Mouse (Mus musculus): Measurements from ENCODE around the gene Gm19935.
A peak's percentile ranks its signal among the peaks of the same experiment; 100 is the strongest.

Gene Gm19935

DNA sequence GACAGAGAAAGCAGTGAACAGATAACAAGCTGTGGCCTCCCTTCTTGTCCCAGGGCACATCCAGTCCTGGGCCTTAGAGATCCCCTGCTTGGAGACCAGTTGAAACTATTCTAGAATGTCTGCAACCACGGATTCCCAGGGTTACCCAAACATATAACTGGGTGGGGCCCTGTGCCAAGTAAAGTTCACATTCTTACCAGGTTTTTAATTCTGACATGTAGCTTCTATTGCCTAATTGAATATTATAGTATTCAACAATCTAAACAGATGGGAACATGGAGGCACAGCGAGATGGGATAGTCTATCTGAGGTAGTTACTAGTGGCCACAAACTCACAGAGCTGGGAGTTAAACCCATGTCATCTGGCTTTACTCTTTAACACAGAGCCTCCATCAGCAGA, at the start of gene Gm19935:
Gm19935 (minus strand) TSS at position 101 of the 400 bp plus-strand sequence.
- no peak for DNase-seq (ENCODE audit: inconsistent age in 2 of 2, low spot score in 1 of 2)

DNA sequence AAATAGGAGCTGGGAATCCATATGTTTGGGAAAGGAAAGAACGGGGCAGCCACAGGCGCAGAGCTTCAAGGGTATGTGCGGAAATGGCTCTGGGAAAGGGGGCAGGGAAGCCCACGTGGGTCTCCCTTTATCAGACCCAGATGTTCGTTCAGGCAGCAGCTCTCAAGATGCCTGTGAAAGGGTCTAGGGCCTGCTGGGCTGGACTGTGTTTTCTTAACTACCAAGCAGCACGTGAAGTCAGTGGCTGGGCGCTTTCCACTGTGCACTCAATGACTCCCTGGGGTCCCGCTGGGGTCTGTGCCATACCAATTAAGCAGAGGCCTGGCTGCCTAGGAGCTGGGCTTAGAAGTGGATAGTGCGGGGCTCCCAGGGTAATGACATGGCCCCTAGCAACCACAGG, 44.8 kb upstream of the Gm19935 start:
- peak in 1 of 2 experiments; percentile 59 for DNase-seq (ENCODE audit: inconsistent age in 2 of 2, low spot score in 1 of 2)

DNA sequence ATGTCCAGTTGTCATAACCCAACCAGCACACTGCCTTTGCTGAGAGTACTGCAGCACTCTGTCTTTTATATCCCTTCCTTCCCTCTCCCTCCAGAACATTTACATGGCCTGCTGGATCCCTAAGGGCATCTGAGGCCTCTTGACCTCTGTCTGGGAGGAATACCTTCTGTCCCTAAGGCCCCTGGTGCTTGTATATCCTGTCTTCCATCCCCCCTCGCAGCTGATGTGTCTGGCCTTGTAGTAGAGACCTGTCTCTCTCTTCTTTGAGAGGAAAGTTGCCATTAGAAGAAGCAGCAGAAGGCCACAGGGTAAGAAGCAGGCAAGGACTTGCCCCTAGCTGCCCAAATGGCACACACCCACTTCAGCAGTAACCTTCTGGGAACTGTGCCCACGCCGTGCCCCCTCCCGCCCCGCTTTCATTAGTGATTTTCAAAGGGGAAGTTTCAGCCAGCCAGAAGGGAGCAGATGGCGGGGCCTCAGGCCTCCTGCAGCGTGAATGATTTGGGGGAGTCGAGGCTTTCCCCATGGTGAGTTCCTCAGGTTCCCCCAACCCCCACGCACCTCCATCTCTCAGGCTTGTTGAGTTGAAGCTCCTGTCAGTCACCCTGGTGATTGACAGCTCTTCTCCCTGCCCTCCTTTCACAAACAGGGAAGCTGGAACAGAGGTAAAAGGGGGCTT, 44.2 kb upstream of the Gm19935 start:
- DNase-seq (ENCODE audit: inconsistent age in 2 of 2, low spot score in 1 of 2): peak in 1 of 2 experiments; percentile 70

DNA sequence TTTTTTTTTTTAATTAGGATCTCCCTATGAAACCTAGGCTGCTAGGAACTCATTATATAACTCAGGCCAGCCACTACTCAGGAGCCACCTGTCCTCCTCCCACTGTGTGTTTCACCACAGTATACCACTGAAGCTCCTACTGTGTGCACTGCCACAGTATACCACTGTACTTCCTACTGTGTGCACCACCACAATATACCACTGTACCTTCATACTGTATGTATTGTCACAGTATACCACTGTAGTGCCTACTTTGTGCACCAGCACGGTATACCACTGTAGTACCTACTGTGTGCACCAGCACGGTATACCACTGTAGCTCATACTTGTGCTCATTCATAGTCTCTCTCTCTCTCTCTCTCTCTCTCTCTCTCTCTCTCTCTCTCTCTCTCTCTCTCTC, 40.9 kb upstream of the Gm19935 start:
- DNase-seq (ENCODE audit: inconsistent age in 2 of 2, low spot score in 1 of 2): no peak

DNA sequence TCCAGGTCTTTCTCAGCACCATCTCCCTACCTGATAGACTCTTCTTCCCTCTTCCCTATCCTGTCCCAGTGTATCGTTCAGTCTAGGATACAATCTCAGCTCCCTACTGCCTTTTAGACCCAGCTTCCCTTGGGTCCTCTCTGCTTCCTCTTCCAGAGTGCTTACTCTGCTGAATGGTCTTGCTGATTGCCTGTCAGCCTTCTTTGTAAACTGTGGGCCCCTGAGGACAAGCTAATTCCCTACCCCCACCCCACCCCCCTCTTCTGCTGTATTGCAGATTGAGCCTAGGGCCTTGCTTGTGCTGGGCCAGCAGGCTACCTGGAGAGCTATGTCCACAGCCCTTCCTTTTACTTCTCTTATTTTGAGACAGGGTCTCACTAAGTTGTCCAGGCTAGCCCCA, 39.8 kb upstream of the Gm19935 start:
- peak in 1 of 2 experiments; percentile 31 for DNase-seq (ENCODE audit: inconsistent age in 2 of 2, low spot score in 1 of 2)

DNA sequence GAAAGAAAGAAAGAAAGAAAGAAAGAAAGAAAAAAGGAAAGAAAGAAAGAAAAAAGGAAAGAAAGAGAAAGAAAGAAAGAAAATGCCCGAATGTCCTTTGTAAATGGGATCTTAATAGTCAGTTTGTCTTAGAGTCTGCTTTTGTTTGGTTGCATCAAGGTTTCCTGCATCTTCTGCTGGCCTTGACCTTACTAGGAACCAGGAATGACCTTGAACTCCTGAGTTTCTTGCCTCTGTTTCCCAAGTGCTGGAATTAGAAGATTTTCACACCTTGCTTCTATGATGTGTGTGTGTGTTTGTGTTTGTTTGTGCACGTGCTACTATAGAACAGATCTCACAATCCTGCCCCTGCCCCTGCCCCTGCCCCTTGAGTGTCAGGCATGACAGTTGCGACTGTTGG, 39.0 kb upstream of the Gm19935 start:
- DNase-seq (ENCODE audit: inconsistent age in 2 of 2, low spot score in 1 of 2): no peak

DNA sequence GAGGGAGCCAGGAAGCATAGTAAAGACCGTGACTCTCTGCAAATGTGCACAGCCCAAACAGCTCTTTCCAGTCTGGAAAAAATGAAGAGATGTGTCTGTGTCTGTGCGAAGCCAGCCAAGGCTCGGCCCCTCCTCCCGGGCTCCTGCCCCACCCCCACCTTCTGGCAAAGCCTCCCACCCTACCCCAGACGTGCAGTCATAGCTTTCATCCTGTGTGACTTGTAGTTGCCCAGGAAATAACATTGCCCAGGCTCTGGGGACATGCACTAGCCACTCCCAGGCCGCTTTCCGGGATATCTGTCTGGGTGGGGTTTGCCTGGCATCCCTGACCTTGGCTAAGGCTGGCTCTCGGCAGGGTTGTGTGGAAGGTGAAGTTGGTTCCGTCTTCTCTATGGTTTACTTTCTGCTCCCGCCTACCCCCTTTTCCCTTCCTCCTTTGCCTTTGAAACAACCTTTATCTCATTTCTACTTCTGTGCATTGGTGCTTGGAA, 37.5 kb upstream of the Gm19935 start:
- DNase-seq (ENCODE audit: inconsistent age in 2 of 2, low spot score in 1 of 2): peak; percentile 47 to 76

DNA sequence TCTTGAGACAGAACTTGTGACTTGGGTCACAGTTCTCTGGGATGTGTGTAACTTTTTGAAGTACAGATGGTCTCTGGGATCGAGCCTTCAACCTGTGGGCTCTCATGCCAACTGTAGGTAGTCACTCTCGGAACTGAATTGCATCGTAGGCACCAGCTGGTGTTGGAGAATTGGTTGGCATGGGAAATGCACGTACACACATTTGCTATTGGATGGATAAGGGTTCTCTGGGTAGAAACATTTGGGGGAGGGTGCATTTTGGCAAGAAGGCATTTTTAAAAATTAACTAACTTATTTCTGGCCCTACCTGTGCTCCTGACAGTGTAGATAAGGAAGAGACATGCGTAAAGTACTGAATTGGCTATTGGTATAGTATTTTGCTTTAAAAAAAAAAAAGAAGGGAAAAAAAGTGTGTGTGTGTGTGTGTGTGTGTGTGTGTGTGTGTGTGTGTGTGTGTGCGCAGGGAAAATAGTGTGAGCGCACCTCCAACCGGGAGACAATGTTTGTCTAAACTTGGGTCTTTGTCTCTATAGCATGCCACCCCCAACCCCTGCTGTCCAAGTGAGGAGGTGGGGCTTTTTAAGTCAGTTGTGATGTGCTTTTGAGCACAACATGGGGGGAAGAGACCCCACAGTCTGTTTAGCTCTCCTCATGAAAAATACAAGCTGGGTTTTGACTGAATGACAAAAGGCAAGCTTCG, 36.9 kb upstream of the Gm19935 start:
- no peak for DNase-seq (ENCODE audit: inconsistent age in 2 of 2, low spot score in 1 of 2)

DNA sequence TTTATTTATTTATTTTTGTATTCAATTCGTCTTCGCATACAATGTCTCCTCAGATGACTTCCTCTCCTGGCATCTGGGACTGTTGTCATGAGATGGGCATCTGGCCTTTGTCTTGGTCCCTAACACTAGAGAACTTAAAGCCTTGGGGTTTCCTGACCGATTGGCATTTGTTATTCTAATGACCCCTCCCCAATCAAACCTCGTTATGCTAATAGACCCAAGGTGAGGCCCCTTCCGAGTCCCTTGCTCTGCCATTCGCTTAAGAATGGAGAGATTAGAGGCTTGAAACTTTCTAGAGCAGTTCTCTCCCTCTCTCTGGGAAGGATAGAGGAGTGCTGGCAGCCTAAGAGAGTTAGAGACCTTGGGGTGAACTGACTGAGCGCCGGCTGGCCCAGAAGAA, 34.4 kb upstream of the Gm19935 start:
- no peak for DNase-seq (ENCODE audit: inconsistent age in 2 of 2, low spot score in 1 of 2)

DNA sequence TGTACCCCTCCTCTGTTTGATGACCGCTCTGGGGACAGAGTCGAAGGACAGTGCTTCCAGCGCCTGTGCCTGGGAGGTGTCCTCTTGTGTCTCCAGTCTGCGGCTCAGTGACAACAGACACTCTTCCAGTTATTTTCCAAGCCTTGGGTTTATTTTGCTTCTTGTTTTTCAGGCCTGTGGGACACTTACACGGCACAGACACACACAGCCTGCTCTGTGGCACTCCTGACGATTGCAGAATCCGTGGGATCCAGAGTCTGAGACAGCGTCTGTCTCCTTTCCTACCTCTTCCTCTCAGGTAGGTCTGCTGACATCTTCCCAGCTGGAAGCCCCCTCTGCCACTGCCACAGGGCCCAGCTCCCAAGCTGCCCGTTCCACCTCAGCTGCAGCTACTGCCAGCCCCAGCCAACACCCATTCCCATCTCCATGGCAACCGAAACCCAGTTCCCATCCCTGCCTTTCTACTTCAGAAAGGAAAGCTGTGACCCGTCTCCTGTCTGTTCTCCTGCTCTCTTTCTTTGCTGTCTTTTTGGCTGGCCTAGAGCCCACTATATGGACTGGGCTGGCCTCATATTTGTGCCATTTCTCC, 32.4 kb upstream of the Gm19935 start:
- DNase-seq (ENCODE audit: inconsistent age in 2 of 2, low spot score in 1 of 2): no peak

DNA sequence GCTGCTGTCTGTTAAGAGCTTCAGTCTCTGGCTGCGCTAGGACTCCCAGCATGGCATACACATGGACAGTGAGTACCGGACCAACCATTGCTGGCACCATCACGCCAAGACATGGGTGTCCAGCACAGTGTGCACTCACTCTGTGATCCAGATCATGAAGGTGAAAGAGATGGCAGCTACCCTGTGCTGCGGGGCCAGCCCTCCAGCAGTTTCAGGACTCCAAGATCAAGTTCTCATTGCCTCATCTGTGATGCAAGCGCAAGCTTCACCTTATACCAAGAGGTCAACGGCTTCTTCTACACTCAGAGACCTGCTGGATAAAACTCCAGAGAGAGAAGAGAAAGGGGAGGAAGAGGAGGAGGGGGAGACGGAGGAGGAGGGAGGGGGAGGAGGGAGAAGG, 30.8 kb upstream of the Gm19935 start:
- DNase-seq (ENCODE audit: inconsistent age in 2 of 2, low spot score in 1 of 2): peak in 1 of 2 experiments; percentile 56

DNA sequence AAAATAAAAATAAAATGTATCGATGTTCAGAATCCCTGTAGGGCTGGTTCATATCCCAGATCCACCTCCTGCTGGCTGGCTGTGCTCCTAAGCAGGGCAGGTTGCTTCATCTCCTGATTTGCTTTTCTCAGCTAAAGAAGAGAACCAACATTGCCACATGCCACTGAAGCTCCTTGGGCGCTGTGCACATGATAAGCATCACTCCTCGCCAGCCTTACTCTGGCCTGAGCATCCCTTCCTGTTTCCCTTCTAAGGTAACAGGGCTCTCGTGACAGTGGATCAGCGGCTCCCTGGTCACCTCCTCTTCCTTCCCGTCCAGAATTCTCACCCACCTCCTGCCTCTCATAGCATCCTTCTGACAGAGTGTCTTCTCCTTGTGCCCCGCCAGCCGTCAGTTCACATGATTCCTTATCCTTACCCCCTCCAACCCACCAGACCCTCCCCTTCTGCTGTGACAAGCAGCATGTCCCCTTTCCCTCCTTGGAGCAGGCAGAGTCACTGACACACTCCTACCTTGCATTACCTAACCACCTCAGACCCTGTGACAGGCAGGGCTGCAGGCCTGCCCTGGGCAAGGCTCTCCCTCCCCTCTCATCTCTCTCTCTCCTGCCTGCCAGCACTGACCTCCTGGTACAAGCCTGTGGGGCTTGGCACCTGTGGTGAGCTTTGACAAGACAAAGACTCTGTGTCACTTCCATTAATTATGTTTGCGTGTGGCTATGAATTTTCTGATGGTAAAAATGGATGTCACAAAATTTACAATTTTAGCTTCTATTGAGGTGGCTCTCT, 27.2 kb upstream of the Gm19935 start:
- no peak for DNase-seq (ENCODE audit: inconsistent age in 2 of 2, low spot score in 1 of 2)

DNA sequence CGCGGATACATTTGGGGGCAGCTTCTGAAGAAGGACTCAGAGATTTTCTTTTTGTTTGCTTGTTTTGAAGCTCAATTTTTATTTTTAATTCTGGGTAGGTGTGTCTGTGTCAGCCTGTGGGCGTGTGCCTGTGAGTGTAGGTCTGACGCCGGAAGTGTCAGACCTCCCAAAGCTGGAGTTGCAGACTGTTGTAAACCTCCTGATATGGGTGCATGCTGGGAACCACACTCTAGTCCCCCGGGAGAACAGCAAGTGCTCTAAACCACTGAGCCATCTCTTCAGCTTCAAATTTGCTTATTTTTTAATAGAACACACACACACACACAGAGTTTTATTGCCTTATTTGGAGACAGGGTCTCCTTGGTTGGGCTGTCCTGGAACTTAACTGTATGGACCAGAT, 25.9 kb upstream of the Gm19935 start:
- no peak for DNase-seq (ENCODE audit: inconsistent age in 2 of 2, low spot score in 1 of 2)

DNA sequence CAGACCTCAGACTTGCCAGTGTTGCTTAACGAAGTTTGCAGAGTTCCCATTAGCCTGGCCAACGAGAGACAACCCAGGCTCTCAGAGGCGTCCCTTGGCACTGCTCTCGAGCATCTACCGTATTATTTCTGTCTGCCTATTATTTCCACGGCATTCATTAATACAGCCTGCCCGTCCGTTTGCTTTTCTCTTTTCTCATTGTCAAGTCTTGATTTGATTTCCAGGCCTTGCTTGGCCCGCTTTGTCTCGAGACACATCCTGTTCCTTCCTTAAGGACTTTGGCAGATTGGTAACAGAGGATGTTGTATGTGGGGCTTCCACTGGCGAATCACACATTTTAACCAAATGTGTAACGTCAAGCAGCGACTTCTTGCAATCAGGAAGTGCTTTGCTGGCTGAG, 24.1 kb upstream of the Gm19935 start:
- no peak for DNase-seq (ENCODE audit: inconsistent age in 2 of 2, low spot score in 1 of 2)

DNA sequence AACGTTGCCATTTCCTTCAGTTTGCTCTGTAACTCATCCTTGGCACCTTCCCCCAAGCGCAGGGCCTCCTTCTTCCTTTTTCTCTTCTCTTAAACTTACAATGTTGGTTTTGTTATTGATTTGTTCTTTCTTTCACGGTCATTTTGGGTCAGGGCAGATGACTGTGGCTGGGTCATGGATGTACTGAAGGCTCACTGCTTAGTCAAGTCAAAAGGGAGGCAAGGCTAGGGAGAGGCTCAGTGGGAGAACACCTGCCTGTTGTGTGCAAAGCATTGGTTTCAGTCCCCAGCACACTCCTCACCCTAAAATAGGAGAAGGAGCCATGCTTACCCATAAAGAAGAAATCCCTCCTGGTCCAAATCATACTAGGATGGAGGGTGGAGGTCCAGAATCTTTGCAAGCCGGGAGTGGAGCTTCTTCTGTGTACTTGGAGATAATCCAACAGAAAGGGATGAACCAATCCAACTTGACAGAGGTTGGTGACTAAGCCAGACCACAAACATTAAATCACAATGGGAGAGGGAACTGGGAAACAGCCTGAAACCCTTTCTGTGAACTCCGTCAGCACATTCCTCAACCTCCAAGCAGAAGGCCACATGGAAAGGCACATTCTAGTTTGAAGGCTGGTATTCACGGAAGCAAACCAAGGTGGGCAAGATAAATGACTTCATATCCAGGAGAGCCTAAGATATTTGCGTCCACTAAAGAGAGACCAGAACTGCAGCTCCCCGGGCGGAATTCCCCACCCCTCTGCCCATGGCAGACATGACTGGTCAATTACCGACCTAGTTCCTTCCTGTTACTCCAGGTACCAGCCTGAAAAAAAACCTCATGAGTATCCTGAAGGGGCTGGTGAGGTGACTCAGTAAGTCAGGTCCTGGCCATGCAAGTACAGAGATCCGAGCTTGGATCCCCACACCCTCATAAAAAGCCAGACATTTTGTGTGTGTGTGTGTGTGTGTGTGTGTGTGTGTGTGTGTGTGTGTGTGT, 22.8 kb upstream of the Gm19935 start:
- peak; percentile 73 to 88 for DNase-seq (ENCODE audit: inconsistent age in 2 of 2, low spot score in 1 of 2)

DNA sequence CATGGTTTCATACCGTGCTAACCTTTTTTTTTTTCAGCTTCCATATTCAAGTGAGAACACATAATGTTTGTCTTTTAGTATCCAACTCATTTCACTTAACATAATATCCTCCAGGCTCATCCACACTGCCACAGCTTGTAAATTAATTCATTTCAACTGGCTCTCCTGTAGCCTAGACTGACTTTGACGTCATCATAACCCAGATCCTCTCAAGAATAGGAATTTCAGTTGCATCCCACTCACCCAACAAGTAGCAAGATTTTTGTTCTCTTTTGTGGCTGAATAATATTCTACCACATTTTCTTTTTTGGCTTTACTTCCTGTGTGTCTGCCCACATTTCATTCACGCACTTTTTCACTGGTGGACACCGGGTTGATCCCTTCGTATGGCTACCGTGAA, 20.2 kb upstream of the Gm19935 start:
- DNase-seq (ENCODE audit: inconsistent age in 2 of 2, low spot score in 1 of 2): no peak

DNA sequence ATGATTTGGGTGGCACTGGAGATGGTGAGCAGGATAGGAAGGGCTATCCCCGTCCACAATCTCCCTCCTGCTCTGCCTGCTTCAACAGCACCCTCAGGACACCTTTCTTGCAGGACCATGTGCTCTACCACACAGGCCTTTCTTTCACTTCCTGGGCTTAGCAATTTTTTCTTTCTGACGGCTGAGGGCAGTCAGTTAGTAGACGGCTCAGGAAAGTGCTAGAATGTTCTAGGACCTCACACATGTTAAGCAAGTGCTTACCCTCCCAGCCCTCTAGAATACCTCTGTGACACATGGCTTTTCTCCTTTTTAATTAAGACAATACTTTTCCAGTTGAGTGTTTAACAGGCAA, 17.1 kb upstream of the Gm19935 start:
- no peak for DNase-seq (ENCODE audit: inconsistent age in 2 of 2, low spot score in 1 of 2)

DNA sequence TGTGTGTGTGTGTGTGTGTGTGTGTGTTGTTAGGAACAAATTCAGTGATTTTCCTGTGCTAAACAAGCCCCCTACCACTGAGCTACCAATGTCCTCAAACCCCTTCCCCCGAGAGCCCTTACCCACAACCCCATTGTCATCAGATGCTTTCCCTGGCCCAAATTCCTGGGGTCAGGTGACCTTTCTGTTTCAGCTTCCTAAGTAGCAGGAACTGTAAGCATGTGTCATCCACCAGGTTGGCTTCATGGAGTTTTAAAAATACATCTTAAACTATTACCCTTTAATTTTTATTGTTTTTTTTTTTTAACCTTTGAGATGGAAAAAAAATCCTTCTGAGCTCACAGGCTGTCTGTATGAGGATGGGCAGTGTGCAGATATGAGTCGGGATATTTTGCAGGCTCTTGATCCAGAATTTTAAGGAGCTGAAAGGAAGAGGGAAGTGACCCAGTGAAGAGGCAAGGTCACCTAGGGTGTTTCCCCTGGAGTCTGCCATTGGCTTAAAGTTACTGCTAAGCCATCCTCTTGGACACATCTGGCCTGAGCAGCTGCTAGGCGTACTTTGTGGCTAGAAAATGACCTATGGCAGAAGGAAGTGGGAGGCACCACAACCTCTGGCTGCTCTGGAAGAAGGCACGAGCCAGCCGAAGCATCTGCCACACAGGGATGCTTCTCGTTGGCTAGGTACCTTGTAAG, 16.6 kb upstream of the Gm19935 start:
- DNase-seq (ENCODE audit: inconsistent age in 2 of 2, low spot score in 1 of 2): peak in 1 of 2 experiments; percentile 55

DNA sequence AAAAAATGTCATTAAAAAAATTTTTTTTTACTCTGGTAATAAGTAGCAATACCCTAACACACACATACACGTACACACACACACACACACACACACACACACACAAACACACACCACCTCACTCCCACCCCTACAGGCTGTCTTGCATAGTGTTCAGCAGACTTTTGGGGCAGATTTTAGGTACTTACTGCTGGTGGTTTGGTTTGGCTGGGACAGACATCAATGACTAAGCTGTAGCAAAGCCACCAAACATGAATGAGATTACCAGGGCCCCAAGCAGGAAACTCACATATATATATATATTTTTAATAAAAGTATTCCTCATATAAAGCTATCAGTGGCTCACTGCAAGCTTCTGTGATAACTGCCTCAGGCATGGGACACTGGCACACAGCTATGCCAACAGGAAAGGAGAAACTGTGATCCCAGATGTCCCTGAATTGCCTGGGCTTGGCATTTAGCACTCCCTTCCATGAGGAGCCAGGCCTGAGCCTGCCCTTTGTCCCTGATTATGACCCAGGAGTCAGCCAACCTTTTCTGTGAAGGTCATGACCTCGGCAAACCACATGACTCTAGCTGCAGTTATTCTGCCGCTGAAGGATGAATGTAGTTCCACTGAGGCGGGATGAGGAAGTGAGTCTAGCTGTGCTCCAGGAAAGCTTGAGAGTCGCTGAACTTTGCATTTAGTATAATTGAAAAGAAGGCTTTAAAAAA, 15.5 kb upstream of the Gm19935 start:
- peak; percentile 45 to 87 for DNase-seq (ENCODE audit: inconsistent age in 2 of 2, low spot score in 1 of 2)

Measured in adrenal gland, adult (tissue).